Mouse (Mus musculus) left cerebral cortex, adult 2 months (tissue): ENCODE results near the gene Vps52. TPM values are rescaled to one million over a fixed set of nuclear protein-coding genes. Genes with fewer than 3 reads are reported as not detected.

ENCODE experiments used
- DNase-seq, 2 experiments: peaks; one replicate each; pipeline ENCODE4 v3.0.0; 2021 to 2022; ENCODE audit warnings: low spot score in 2 of 2, mixed read lengths in 1 of 2; ENCODE audit errors: extremely low spot score in 1 of 2
- H3K27ac ChIP-seq: fragments of 200-600 bp; 2 replicates; pipeline ENCODE4 v1.8.1; 2022
- H3K4me3 ChIP-seq: fragments of 200-600 bp; 2 replicates; pipeline ENCODE4 v1.8.1; 2022
- CTCF ChIP-seq: fragments of 200-600 bp; IDR thresholded peaks from 2 replicates; pipeline ENCODE4 v1.8.1; 2022; ENCODE audit warnings: antibody characterized with exemption, mild to moderate bottlenecking, moderate library complexity
- intact Hi-C: fragments of 180-260 bp; cut with DNase I; formaldehyde crosslinking; loops from one replicate; pipeline ENCODE4 v1.15.1; 2025
- total RNA-seq, 2 experiments: library from RNA; stranded (reverse); gene quantifications; 2 replicates each; pipeline ENCODE4 v1.2.3; 2021

Gene Vps52
- total RNA-seq, 2 experiments from 2014 or later: 74.6 to 82.7 TPM

- no peak for DNase-seq
- peak; percentile 29 for TF ChIP-seq CTCF
- intact Hi-C loops: loop anchor here (10.0 kb wide), 1 partner anchor 1540 kb away; the partner anchor contains the start of gene Wiz
- Histone ChIP-seq H3K27ac (no peak overlapping the region), H3K4me3 (no peak overlapping the region)
These were observed 30.9 kb upstream of the Vps52 start for GRCm38 (mm10) chr17:33924577-33925283.

DNA sequence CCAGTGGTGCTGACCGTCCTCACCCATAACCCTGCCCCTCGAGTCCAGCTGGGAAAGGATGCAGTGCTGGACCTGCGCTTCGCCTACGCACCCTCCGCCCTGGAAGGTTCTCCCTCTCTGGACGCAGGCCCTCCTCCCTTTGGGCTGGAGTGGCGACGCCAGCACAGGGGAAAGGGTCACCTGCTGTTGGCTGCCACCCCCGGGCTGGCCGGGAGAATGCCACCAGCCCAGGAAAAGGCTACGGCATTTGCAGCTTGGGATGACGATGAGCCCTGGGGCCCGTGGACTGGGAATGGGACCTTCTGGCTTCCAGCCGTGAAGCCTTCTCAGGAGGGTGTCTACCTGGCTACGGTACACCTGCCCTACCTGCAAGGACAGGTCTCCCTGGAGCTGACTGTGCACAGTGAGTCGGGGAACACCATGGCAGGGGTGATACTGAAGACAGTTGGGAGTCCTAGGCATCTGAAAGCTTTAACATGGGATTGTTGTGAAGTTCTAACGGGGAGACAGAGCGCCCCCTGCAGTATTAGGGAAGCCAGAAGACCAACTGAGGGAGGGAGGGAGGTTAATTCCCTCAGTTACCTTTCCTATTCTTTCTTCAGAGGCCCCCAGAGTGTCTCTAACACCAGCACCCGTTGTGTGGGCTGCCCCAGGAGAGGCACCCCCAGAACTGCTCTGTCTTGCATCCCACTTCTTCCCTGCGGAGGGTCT, 30.1 kb upstream of the Vps52 start:
- no peak for DNase-seq
- TF ChIP-seq CTCF: peak; percentile 6
- H3K27ac ChIP-seq: no peak overlapping the region
- no peak overlapping the region for H3K4me3 ChIP-seq
- intact Hi-C loops: loop anchor here (10.0 kb wide), 1 partner anchor 1541 kb away; the partner anchor contains the start of gene Wiz

- Histone ChIP-seq H3K27ac (no peak overlapping the region), H3K4me3 (no peak overlapping the region)
- no peak for DNase-seq
- TF ChIP-seq CTCF: peak; percentile 33
- intact Hi-C loops: loop anchor here (10.0 kb wide), 1 partner anchor 1542 kb away; the partner anchor contains the start of gene Wiz
These were observed 29.2 kb upstream of the Vps52 start for GRCm38 (mm10) chr17:33926207-33926932.

DNA sequence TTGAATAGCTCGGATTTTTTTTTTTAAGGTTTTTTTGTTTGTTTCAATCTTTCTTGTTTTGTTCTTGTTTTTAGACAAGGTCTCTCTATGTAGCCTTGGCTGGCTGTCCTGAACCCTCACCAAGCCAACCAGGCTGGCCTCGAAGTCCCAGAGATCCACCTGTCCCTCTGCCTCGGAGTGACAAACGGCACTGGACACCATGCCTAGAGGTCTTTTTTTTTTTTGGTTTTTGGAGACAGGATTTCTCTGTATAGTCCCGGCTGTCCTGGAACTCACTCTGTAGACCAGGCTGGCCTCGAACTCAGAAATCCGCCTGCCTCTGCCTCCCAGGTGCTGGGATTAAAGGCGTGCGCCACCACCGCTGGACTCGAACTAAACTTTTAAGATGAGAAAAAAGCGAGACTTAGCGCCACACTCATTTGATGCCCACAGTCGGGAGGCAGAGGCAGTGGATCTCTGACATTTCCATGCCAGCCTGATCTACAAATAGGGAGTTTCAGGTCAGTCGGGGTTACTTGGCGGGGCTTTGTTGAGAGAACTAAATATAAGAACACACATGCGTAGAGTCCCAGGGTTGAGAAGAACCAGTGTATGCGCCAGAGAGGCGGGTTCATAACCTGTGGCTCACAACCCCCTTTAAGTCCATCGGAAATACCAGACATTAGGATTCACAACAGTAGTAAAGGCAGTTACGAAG, 27.2 kb upstream of the Vps52 start:
- no peak for DNase-seq
- Histone ChIP-seq H3K4me3 (peak overlapping the region; percentile 68), H3K27ac (peak overlapping the region; percentile 85)
- no peak for TF ChIP-seq CTCF
- intact Hi-C loops: loop anchor here (10.0 kb wide), 1 partner anchor 1544 kb away; the partner anchor contains the start of gene Wiz

GRCm38 (mm10) chr17:33929371-33930279, 26.0 kb upstream of the Vps52 start, which contains the start of gene Rgl2:
TSS of gene Rgl2 (plus strand) at chr17:33929543.
- intact Hi-C loops: loop anchor here (10.0 kb wide), 1 partner anchor 1545 kb away; the partner anchor contains the start of gene Wiz
- peak within 1 kb of the TSS; percentile 68 for H3K4me3 ChIP-seq
- peak; percentile 94 to 97 for DNase-seq
- TF ChIP-seq CTCF: peak; percentile 48
- peak within 1 kb of the TSS; percentile 97 for H3K27ac ChIP-seq

DNA sequence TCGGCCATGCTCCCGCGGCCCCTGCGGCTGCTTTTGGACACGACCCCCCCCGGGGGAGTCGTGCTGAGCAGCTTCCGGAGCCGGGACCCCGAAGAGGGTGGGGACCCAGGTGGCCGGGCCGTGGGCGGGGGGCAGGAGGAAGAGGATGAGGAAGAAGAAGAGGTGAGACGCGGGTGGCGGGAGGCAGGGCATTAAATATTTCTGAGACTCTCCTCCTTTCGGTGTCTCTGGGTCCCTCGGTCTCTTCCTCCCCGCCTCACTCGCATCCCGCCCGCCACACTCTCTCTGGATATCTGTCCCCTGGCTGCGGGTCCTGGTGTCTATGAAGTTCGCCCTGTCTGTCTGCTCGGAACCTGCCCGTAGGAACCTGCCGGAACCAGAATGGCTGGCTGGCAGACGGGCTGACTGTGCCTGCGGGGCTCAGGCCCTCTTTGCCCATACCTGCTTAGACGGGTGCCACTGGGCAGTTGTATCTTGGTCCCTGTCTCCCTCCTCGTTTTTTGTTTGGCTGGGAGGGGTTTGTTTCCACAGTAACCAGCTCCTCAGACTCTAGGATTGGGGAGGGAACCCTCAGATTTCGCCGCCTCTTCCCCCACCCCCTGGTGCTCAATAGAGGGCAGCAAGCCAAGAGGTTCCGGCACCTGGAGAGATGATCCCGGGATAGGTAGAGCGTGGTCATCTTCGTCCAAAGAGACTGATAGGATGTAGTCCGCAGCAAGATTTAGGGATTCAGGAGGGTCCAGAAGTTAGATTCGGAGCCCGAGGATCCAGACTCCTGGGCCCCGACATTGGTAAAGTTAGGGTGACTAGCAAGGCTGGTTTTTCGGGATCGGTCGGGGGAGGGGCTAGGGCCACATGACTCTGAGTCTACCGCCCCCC, 25.1 kb upstream of the Vps52 start:
- DNase-seq: peak; percentile 66 to 67
- intact Hi-C loops: no loop called here
- TF ChIP-seq CTCF: no peak
- Histone ChIP-seq H3K4me3 (peak overlapping the region; percentile 68), H3K27ac (peak overlapping the region; percentile 97)

DNA sequence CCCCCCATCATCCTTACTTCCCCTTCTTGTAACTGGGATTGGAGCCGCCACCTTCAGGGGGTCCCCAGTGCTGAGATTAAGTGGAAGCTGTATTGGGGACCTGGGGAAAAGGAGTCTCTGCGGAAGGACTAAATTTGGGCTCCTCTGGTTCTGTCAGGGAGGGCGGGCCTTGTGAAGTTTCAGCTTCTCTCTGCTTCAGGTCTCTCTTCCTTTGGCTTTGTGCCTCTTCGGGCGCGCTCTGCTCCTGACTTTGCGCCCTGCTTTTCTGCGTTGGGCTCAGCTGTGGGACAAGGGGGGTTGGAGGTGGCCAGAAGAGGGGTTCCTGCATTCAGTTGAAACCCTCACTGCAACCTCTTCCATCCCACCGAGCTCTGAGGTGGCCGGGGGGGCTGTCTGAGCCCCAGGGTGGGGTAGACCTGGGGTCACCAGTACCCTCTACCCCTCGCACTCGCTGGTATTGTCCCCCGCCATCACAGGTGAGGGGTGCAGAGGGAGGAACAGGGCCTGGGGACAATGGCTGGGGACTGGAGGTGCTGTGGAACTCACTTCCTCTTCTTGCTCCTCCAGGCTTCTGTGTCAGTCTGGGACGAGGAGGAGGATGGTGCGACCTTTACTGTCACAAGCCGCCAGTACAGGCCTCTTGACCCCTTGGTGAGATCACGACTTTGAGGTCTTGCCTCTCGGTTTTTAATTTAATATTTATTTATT, 24.3 kb upstream of the Vps52 start:
- intact Hi-C loops: no loop called here
- TF ChIP-seq CTCF: no peak
- Histone ChIP-seq H3K27ac (peak overlapping the region; percentile 97), H3K4me3 (peak overlapping the region; percentile 68)
- no peak for DNase-seq

DNA sequence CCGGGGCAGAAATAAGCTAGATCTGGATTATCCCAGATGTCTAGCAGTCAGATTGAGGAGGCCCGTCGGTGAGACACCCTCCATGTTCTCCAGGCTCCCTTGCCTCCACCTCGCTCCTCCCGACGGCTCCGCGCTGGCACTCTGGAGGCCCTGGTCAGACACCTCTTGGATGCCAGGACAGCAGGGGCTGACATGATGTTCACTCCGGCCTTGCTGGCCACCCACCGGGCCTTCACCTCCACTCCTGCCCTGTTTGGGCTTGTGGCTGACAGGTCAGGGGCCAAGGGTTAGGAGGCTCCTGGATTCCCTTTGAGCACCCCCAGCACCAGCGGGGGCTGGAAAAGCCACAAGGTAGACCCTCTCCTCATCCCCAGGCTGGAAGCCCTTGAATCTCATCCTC, 23.7 kb upstream of the Vps52 start:
- no peak for DNase-seq
- Histone ChIP-seq H3K27ac (no peak overlapping the region), H3K4me3 (no peak overlapping the region)
- intact Hi-C loops: no loop called here
- no peak for TF ChIP-seq CTCF

DNA sequence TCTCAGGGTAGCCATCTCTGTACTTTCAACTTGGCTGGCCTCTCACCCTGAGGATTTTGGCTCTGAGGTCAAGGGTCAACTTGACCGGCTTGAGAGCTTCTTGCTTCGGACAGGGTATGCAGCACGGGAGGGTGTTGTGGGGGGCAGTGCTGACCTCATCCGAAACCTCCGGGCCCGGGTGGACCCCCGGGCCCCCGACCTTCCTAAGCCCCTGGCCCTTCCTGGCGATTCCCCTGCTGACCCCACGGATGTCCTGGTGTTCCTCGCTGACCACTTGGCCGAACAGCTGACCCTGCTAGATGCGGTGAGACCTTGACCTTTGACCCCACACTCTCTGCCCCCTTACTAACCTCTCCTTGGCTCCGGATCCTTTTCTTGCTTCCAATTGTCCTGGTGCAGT, 23.2 kb upstream of the Vps52 start:
- DNase-seq: no peak
- TF ChIP-seq CTCF: no peak
- intact Hi-C loops: no loop called here
- Histone ChIP-seq H3K27ac (no peak overlapping the region), H3K4me3 (no peak overlapping the region)
